Mouse (Mus musculus) liver (tissue): ENCODE results near the gene 1500015O10Rik.

Experiments used
- DNase-seq: peaks from one replicate; pipeline ENCODE4 v3.0.0-alpha.2; 2020; ENCODE audit warnings: mixed read lengths

1500015O10Rik gene

DNA sequence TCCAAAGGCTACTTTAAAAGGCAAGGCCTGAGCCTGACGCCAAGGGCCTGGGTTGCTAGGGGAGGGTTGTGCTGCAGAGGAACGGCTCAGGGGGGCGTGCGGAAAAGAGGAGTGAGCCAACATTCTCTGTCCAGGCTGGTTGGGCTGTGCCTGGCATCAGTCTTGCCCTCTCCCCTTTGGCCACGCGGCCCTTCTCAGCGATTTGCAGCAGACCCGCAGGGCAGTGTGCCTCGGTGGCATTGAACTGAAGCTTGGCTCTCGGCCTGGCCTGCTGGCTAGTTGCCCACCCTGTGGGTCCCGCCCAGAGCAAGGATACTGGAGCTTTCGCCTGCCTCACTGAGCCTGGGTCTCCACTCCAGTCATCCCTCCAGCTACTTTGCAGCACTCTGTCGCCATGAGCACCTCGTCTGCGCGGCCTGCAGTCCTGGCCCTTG lies at the start of gene 1500015O10Rik:
1500015O10Rik (plus strand) TSS at position 112 of the 434 bp plus-strand sequence.
- peak; percentile 7 for DNase-seq

DNA sequence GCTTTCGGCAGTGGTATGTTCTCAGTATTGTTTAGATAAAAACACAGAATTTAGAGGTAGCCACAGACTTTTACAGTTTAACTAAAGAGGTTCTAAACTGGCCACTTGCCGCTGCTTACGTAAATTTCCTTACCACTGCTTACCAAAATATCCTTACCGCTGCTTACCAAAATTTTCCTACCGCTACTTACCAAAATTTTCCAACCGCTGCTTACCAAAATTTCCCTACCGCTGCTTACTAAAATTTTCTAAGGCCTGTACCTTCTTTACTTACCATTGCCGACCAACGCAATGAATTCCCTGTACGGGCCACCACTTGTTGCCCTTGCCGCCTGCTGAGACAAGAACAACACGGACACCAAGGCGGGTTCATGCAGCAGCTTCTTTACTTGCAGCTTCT lies 40.4 kb upstream of the 1500015O10Rik start:
- no peak for DNase-seq

DNA sequence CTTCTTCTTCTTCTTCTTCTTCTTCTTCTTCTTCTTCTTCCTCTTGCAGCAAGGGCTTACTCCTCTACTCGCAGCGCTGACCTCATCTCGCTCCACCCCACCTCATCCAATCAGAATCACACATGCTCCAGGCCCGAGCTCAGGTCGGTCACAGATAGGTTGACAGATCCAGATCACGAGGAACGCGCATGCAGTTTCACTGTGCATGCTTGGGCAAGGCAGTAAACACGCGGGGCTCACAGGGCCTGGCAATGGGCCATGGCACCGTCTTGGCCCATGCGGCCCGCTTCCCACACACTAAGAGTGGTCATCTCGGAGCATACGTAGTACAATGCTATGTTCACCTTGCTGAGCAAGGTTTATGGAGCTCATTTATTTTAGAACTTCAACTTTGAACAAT lies 39.9 kb upstream of the 1500015O10Rik start:
- no peak for DNase-seq

DNA sequence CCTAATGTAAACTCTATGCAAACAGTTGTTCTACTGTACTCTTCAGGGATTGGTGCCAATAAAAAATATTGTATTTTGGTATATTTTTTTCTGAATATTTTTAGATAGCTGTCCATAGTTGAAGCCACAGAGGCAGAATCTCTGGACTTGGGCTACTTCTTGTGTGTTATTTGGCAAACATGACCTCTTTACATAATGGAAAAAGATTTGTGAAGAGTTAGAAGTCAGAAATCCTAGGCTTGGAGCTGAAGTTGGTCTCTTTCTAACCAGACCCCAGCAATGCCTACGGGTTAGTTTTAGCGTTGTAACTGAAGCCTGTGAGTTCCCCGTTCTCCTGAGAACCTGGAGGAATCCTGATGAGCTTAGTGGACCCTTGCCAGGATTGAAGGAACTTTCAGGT lies 36.3 kb upstream of the 1500015O10Rik start:
- no peak for DNase-seq

DNA sequence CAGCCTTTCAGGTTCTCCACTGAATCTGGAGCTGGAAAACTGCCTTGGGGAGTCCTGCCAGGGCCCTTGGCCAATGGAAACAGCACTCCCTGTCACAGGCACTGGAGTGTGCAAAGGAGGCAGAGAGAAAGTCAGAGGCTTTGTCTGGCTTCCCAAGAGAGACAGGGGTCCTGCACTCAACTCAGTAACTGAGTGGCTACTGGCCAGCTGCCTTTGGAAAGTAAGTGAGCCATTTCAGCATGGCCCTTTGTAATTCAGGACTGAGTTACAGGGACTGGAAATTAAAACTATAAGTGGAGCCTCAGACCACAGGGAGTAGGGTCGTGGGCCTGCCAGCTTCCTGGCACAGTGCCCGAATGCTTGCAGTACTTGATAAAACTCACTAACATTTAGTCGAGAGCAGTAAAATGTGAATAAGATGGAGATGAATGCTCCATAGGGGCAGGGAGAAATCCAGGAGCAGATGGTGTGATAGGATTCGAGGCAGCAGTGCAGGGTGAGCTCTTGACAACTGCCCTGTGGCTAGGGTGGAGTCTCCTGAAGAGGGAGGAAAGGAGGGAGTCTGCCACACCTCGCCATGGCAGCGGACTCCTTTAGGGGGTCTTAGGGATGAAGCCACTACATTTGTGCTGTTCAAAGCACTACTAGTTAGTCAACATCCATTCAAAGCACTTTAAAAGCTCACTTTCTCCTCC lies 35.4 kb upstream of the 1500015O10Rik start:
- peak; percentile 26 for DNase-seq

DNA sequence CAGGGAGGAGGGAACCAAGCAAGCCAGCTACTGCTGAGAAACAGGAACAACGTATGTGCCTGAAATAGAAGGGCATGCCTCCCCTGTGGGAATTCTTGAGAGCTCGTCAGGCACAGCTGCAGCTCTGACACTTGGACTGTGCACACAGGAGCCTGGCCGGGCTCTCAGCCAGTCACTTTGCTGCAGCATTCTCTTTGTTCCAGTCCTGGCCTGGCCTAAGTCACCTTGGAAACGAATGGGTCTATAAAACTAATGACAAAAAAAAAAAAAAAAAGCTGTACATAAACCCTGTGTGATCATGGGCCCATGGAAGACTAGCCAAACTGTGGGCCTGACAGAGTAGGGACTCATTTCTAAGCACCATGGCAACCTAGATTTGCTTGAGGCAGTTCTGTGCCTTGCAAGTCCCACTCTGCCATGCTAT lies 31.8 kb upstream of the 1500015O10Rik start:
- peak; percentile 22 for DNase-seq

DNA sequence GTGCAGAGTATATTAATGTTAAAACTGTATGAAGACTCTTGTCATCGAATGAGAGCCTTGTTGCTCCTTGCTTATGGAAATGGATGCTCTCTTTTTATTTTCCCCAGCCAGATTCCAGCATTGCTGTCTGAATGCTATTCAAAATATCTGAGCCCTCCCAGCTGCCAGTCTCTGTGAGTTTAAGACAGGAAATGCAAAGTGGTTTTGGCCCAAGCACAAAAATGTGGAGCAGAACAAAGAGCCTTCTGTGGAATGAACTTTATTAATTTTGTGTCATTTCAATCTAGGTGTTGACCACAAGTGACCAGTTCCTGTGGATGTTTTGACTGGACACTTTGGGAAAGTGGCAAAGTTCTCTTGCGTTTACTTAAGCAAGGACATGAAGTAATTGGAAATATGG lies 15.6 kb upstream of the 1500015O10Rik start:
- DNase-seq, result no peak

DNA sequence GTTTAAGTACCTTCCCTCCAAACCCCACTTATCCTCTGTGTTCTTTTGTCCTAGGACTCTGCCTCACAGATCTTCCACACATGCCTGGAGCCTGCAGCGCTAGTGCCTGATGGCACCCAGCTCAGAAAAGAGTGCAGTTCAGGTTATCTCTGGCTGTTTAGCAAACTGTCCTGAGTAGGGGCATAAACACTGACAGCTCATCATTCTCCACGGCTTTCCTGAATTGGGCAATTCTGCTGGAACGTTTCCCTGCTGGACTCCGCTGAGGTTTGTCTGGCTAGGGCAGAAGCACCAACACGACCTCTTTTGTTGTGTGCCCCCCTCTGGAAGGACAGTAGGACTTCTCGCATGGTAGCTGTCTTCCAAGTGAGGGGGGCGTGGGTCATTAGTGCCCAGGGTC lies 12.4 kb upstream of the 1500015O10Rik start:
- DNase-seq, result no peak

DNA sequence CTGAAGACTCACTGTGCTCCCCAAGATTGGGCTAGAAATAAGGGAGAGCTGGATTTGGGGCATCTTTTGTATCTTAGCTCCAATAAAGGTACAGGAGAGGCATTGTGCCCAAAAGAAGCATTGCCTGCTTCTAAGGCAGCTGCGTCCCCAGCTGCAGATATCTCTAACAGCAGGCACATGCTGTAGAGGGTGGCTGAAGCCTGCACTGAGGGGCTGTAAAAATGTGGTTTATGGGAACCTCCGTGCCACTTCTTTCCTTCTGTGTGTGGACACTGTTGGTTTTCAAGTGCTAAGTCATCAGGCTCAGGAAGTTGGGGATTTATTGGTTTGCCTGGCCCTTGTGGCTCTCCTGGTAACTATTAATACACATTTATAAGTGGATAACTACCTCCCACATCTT lies 11.6 kb upstream of the 1500015O10Rik start:
- no peak for DNase-seq

DNA sequence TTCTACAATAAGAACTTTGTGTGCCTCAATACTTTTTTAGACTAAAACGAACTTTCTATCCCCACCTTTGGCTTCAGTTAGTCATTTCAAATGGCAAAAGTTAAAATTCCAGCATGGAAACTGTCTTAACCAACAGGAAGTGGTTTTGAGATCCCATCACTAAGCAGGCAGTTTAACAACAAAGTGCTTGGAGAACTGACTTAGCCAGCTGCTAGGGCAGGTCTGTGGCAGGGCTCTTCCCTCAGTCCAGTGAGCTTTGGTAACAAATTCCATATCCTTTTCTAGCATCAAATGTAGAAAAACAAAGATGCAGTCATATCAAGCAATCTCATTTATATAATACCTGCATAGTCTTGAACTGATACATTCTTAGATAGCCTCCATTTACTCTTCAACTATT lies 7.9 kb upstream of the 1500015O10Rik start:
- DNase-seq, result no peak

DNA sequence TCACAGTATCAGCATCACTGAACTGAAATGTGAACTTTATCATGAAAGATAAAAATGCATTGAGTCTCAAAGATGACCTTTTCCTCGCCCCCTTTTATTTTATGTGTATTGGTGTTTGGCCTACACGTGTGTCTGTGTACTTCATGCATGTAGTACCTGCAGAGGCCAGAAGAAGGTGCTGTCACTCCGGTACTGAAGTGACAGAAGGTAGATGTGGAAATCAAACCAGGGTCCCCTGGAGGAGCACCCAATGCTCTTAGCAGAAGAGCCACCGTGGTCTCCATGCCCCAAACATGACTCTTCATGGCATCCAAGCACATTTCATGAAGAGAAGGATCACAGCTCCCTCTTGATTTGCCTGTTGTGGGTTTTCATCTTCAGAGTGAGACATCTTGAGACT lies 1.7 kb downstream of the 1500015O10Rik start:
- DNase-seq, result no peak

DNA sequence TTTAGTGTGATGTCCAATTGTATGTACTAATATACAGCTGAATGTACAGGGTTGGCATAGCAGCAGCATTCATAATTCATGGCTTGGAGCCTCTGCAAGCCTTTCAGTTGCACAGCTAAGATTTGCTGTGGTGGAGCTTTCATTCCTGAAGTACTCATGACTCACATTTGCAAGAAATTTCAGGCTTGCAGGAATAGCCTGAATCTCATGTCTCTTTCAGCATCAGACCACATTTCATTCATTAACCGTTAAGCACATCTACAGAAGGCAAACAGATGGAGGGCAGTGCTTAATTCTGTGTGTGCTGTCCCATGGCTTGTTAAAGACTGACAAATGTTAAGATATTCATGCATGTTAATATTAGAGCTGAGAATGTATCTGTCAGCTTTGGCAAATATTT lies 2.3 kb downstream of the 1500015O10Rik start:
- no peak for DNase-seq

DNA sequence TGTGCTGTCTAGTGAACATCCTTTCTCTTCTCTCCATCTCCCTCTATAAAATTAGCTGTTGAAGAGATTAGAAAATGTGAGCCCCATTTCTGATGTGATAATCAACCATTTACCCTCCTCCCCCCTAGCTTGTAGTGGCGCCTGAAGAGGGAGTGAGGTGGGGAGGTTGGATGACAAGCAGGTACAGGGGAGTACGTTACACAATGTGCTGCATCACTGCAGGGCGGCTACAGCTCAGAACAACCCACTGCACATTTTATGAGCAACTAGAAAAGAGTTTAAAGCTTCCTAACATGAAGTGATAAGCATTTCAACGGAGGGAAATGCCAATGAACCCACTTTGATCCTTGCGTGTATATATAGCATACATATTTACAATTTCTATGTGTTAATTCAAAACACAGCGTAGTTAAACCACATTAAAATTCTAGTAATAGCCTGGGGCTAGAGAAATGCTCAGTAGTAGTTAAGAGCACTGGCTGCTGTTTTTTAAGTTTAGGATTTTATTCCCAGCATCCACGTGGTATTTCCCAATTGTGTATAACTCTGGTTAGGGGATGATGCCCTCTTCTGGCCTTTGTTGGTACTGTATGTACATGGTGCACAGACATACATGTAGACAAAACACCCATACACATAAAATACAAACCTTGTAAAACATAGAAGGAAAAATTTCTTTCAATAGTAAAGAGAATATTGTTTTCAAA lies 7.6 kb downstream of the 1500015O10Rik start:
- DNase-seq, result peak; percentile 26

DNA sequence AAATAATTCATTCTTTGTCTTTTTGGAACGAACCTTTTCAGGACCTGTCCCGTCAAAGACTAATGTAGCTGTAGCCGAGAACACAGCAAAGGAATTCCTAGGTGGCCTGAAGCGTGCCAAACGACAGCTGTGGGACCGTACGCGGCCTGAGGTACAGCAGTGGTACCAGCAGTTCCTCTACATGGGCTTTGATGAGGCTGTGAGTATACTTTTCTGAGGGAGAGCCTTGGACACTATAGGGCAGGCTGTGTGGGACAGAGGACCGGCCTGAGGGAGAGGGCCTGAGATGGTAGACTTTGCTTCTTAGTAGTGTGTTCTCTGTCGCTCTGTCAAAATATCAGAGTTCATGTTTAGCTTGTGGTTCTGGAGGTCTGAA lies 8.1 kb downstream of the 1500015O10Rik start:
- no peak for DNase-seq

DNA sequence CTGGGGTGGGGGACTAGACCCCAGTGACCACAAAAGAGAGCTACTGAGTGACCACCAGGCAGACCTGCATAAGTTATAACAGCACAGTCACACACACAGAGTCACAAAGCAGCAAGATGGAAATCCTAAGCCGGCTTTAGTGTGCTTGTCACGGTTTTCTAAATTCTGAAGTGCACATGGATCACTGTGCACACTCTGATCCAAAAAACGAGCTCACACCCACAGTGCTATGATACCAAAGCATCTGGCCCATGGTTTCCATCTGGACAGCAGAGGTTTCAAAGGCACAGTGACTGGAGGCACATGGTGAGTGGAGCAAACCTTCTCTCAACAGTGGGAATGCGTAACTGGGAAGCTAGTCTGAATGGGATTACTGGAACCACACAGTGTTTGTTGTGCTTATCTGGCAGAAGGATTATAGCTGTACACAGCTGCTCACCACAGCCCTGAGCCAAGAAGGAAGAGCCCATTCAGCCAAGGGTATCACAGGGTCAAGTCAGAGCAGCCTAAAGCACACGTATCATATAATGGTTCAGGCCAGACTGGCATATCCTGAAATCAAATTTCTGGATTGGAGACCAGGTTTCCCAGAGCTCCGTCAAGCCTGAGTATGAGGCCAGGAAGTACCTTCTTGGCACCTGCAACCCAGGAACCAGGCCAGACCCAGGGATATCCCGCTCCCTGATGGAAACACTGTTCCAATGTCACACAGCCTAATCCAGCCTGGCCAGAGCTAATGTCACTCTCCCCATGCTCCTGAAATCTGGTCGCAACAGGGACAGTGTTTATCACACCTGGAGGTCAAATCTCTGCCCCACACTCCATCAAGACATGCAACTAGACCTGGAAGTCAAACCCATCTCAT lies 24.3 kb downstream of the 1500015O10Rik start:
- DNase-seq, result no peak

DNA sequence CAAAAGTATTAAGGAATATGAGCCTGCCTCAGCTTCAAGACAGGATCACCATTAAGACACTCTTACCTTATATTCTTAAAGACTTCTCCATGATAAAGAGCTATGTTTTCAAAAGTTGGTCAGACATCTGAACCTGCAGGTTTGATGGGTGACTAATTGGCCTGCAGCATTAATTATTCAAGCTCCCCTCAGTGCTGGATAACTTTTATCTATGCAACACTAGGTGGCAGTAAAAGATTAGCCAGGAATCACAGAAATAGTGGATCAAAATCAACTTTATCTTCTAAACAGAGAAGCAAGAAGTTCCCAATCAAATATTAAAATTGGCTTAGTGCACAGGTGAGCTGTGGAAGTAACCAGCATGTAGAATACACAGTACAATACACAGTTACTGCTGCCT lies 29.7 kb downstream of the 1500015O10Rik start:
- DNase-seq, result no peak

DNA sequence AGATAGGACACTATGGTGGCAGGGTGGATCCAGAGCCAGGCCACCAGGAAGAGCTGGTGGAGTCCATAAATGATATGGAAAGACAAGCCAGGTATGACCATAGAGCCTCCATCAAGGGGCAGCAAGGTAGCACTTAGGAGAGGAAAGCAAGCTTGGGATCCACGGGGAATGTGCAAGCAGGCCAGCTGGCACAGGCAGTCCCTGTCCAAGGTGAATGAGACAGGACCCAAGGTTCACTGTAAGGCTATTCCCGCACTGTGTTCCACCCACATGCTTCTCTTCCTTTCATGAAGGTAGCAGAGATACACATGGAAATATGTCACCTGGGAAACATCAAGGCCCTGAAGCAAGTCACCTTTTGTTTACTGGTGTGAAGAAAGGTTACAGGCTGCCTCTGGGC lies 34.1 kb downstream of the 1500015O10Rik start:
- no peak for DNase-seq

DNA sequence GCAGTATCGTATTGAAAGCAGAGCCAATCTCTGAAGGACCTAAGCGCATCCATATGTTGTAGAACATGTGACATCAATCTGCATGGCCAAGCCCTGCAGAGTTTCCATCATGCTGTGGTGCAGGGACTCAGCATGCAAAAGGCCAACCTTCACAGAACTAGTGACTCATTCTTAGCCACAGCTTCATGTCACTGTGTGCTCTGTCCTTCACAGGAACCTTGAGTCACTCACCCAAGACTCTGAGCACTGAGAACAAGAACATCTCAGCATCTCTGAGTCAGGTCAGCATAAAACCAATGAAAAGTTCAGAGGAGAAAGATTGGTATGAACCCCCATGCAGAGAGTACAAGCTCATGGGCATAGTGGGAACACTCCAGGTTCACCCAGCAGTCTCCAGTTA lies 35.9 kb downstream of the 1500015O10Rik start:
- DNase-seq, result no peak

DNA sequence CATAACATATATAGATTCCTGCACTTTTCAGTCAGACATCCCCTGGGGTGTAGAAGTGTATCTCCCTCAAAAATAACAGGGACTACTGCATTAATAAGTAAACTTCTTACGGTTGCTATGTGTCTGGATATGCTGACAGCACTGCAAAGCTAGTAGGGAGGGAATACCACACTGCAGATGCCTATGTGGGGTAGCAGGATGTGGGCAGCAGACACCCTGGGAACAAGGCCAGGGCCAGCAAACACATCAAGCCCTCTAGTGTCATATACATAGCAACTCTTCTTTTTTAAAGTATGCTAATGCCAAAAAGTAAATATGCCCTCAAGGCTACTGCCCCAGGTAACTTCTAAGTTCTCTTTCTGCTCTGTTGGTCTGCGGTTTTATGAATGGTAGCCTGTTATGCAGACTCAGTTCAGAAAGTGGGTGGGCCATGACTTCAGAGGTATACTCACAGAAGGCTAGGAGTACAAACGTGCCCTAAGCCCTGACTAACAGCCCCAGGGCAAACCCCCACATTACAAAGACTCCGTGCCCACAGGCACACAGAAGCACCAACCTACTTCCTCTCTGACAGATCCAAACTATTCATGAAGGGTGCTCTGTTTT lies 38.1 kb downstream of the 1500015O10Rik start:
- DNase-seq, result no peak

DNA sequence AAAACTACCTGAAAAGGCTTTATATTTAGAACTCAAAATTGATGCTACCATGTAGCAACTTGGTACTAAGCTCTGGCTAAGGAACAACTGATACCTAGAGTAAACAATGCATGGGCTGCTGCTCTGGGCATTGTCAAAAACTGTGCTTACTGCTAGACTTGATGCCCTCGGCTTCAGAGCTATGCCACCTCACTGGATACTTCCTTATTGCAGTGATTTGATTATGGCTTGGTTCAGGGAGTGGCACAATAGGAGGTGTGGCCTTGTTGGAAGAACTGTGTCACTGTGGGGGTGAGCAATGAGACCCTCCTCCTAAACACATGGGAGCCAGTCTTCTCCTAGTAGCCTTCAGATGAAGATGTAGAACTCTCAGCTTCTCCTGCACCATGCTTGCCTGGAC lies 38.9 kb downstream of the 1500015O10Rik start:
- no peak for DNase-seq

DNA sequence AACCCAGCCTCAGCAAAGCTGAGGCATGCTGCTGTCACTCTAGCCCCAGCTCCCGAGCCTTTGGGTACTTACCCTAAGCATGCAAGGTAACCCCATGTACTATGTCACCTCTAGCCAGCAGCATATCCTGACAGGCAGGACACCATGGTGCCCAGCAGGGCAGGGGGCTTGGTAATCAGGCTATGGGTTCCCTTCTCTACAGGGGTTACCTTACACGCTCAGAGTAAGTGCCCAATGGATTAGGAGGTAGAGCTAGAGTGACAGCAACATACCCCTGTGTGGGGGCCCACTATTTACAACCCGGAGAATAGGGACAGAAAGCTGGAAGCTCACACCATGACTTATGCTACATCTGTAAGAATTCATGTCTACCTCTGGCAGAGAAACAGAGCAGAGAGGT lies 39.6 kb downstream of the 1500015O10Rik start:
- DNase-seq, result no peak

DNA sequence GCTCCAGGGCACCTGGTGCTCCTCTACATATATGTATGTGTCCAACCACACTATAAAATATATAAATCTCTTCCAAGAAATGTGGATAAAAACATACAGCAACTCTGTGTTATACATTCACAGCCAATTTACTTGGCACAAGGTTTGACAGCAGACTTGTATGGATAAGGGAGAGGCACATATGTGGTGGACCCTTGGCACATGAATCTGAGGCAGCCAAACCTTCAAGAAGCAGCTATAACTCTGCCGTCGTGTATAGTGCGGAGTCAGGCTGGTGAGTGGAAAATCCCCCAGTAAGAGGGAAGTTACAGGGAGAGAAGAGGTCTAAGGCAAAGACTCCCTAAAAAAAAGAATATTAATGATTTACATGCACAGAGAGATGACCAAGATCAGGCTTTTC lies 42.3 kb downstream of the 1500015O10Rik start:
- no peak for DNase-seq

DNA sequence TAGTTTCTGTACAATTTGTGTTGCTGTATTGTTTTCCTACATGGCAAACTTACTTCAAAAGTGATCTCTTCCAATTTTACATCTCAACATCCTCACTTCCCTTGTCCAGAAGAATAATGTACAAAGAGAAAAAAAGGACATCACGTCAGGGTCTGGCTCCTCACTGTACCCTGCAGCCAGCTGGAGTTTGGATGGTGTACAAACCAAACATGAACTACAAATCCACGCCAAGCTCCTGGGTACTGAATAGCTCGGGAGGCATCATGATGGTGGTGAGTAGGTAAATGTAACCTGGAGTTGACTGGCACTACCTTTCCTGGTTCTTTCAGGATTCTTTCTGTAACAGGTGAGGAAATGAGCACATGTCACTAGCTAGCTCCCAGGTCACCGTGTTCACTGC lies 43.7 kb downstream of the 1500015O10Rik start:
- no peak for DNase-seq
